Mouse (Mus musculus) ES-Bruce4 (cell line): ENCODE measurements at regions not wholly inside any gene's neighbourhood (a gene's known extent, or its start where the extent isn't known, plus 50 kb on each side); places are given as distances from the start of the nearest gene placed in this dataset.

Experiments
- CTCF ChIP-seq: IDR thresholded peaks from one replicate; pipeline ENCODE4 v1.8.1; 2011; ENCODE audit warnings: low read depth, low read length
- POLR2A ChIP-seq: IDR thresholded peaks from one replicate; pipeline ENCODE4 v1.8.1; 2011; ENCODE audit warnings: low read length; ENCODE audit not compliant: insufficient read depth

DNA sequence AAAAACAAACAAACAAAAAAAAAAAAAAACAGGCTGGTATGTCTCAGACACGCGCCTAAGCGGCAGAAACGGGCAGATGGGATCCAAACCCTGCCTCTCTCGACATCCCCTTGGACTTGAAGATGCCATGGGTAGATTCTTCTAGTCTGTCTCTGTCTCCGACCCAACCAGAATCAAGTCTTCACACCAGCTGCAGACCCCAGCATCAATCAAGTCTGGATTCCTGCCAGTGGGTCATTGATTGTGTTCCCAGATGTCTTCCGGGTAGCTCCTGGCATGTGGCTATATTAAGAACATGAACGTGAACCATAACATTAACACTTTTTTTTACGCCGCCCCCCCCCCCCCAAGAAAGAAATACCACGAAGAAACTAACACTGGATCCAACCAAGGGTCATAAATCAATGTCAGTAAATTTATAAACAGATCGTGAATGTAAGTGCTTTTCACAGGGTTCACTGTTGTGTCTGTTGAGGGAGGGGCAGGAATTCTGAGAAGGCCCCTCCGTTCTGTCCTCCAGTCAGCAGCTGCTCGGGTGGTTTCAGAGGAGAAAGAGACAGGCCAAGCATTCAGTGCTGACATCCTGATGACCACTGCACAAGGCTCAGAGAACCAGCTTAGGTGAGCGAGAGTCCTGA, 180.8 kb downstream of the Cdc5l start:
- TF ChIP-seq POLR2A (no peak), CTCF (no peak)
